Mouse (Mus musculus) layer of hippocampus, adult 6 months (tissue): Measurements from ENCODE around the gene Gm49321. TPM values are rescaled to one million over a fixed set of nuclear protein-coding genes. Genes with fewer than 3 reads are reported as not detected.

Source experiments
- long read RNA-seq, 2 experiments: library from polyadenylated mRNA; unstranded; transcript quantifications; one replicate each; pipeline ENCODE4 v2.0.0; 2019 to 2020
- polyA plus RNA-seq: library from polyadenylated mRNA; unstranded; fragments of <200 nt; fragmentation: Nextera tagmentation; gene quantifications from 2 replicates; pipeline ENCODE4 v1.2.3, GENCODE M21; 2021

Gm49321 gene
- polyA plus RNA-seq: 2.0 and 2.1 TPM in 2 replicates
- long read RNA-seq, experiment 1, partial matches to known transcripts: 0 of 3 reads
- long read RNA-seq, experiment 1, other reads (novel, unspliced or antisense): 3 of 3 reads
- long read RNA-seq, experiment 2: 0 reads

DNA sequence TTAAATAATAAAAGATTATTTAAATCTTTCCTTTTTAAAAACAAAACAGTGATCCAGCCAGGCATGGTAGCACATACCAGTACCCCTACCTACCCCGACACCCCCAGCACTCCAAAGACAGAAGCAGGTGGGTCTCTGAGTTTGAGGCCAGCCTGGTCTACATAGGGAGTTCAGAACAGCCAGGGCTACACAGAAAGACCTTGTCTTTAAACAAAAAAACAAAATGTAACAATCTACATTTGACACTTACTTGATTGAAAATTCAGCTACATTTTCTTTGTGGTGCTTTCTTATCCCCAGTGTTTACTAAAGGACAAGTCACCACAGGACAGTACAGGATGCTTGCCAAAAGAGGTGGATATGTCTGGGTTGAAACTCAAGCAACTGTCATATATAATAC is at the start of gene Gm49321:
Gm49321 (plus strand) TSS at position 301 of the 400 bp plus-strand sequence.

DNA sequence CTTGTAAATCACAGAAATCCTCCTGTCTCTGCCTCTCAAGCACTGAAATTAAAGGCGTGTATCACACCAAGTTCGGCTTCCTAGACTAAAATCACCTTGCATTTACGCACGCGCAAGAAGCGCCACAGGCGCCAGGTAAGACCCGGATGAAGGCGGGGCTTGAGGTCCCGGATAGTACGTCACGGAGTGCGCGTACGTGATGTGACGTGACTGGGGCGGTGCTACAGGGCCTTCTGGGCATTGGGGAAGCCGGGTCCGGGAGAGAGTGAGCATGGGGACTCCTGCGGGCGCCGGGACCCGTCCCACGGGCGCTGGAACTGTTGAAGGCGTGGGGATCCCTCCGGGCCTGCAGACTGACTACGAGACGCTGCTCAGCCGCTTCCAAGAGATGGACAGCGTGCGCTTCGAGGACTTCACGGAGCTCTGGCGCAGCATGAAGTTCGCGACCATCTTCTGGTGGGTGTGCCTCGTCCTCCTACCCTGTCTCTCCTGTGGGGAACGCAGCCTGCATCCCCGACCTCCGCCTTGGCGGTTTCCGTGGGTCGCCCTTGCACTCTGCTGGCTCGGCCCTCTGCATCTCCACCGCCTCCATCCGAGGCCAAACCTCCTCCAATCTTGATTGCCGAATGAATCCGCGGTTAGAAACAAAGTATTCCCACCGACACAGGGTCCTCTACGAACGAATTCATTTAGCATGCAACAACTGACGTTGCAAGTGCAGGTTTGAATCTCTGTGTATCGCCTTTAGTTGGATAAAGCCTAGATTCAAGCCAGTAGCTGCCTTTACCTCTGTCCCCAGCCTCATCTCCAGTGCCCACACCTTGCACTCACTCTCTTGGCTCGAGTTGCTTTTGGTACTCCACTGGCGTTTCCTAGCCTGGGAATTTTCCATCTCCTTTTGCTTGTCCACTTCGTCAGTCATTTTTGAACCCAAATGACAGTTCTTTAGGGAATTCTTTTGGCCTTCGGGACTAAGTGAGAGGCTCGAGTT is 27.1 kb downstream of the Gm49321 start, which contains the start of gene Snapc1:
Snapc1 (plus strand) TSS at position 191 of the 991 bp plus-strand sequence.

DNA sequence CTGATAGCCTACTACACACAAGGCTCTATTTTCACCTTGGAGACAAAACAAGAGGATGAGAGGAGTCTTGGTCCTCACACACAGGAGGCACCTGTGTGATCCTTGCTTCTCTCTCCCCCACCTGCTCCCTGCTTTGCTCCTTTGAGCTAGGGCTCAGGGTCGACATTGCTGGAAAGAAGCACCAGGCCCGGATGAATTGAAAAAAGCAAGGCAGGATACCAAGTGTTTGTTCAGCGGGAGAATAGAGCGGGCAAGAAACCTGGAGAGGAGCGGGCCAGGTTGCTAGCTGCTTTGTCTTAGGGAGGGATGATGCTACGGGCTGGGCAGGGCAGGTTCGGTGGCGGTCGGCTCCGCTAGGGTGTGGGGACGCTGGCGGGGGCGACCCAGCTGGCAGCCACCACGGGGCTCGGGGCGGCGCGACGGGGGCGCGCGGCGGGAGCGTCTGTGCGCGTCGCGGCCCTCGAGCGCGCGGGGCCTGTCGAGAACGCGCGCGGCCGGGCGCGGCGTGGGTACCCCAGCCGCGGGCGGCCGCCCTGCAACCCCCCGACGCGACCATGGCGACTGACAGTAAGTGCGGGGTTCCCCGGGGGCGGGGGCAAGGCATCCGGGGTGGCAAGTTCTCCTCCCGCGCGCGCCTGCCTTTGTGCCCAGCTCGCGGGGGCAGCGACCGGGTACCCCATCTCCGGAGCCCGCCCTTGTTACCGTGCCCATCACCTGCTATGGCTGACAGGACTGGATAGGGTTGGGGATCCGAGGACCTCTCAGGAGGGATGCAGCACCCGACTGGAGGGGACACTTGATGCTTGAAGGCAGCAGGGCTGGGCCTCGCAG is 60.1 kb downstream of the Gm49321 start, which contains the start of gene Syt16:
Syt16 (plus strand) TSS at position 365 of the 831 bp plus-strand sequence.

Other genes starting within 250 kb of the Gm49321 start
- gene Hif1a, start 36.3 kb upstream of the Gm49321 start, polyA plus RNA-seq: 33.7 and 34.4 TPM in 2 replicates
- gene Snapc1, start 26.8 kb downstream of the Gm49321 start, polyA plus RNA-seq: 42.6 and 45.9 TPM in 2 replicates
- gene Syt16, start 60.0 kb downstream of the Gm49321 start, polyA plus RNA-seq: 42.7 and 49.6 TPM in 2 replicates